Mouse (Mus musculus): ENCODE measurements around the gene Filip1l. TPM values are rescaled to one million over a fixed set of nuclear protein-coding genes. Genes with fewer than 3 reads are reported as not detected.

Filip1l gene
- total RNA-seq, 1 experiment = 7.4 TPM

- H3K4me3 ChIP-seq (ENCODE audit: insufficient read depth in 1 of 2, low read depth in 1 of 2, low read length in 2 of 2, poor library complexity in 1 of 2, severe bottlenecking in 1 of 2) = no peak overlapping the region
- in situ Hi-C loops (cut with MboI; ENCODE audit: low sequenced_read_pairs in 2 of 2, unreplicated experiment in 2 of 2) = no loop called here
- H3K36me3 ChIP-seq (ENCODE audit: control insufficient read depth, insufficient read depth, low read length, poor library complexity, severe bottlenecking) = no peaks in the 10 kb centered on the region
- H3K9ac ChIP-seq (ENCODE audit: insufficient read depth, low read depth, low read length, poor library complexity, severe bottlenecking) = no peak overlapping the region
- no peak for TF ChIP-seq ZC3H11A (IDR thresholded peaks at IDR 0.05; ENCODE audit: borderline replicate concordance, low read depth, low read length)
- TF ChIP-seq HCFC1 (IDR thresholded peaks at IDR 0.05; ENCODE audit: borderline replicate concordance, insufficient read depth, low read length) = no peak
- no peak for TF ChIP-seq MAFK (IDR thresholded peaks at IDR 0.05; ENCODE audit: insufficient read depth, low read depth, low read length)
- no peak for TF ChIP-seq CHD2 (IDR thresholded peaks at IDR 0.05; ENCODE audit: low read depth, low read length)
- TF ChIP-seq ZNF384 (IDR thresholded peaks at IDR 0.05; ENCODE audit: low read depth, low read length) = no peak
- H3K4me1 ChIP-seq (ENCODE audit: control insufficient read depth in 2 of 2, insufficient read depth in 2 of 2, low read length in 2 of 2, poor library complexity in 1 of 2) = peaks cover 0 to 4% of the 10 kb centered on the region in 2 experiments; a peak in 1 of 4 replicates
- DNase-seq (ENCODE audit: low read depth, low spot score) = no peak
- no peak overlapping the region for H3K27ac ChIP-seq (ENCODE audit: insufficient read depth, low read depth, low read length, poor library complexity, severe bottlenecking)
- H3K9me3 ChIP-seq (ENCODE audit: control insufficient read depth, insufficient read depth, low read depth, low read length) = no peaks in the 10 kb centered on the region
Observed at GRCm38 (mm10) chr16:57469301-57469700, 116.4 kb downstream of the Filip1l start.

- Histone ChIP-seq H3K9me3 (ENCODE audit: control insufficient read depth, insufficient read depth, low read depth, low read length) (no peaks in the 10 kb centered on the region), H3K4me3 (ENCODE audit: insufficient read depth in 1 of 2, low read depth in 1 of 2, low read length in 2 of 2, poor library complexity in 1 of 2, severe bottlenecking in 1 of 2) (no peak overlapping the region), H3K27ac (ENCODE audit: insufficient read depth, low read depth, low read length, poor library complexity, severe bottlenecking) (no peak overlapping the region), H3K9ac (ENCODE audit: insufficient read depth, low read depth, low read length, poor library complexity, severe bottlenecking) (no peak overlapping the region), H3K4me1 (ENCODE audit: control insufficient read depth in 2 of 2, insufficient read depth in 2 of 2, low read length in 2 of 2, poor library complexity in 1 of 2) (peaks cover 0 to 4% of the 10 kb centered on the region in 2 experiments; a peak in 1 of 4 replicates), H3K36me3 (ENCODE audit: control insufficient read depth, insufficient read depth, low read length, poor library complexity, severe bottlenecking) (no peaks in the 10 kb centered on the region)
- in situ Hi-C loops (cut with MboI; ENCODE audit: low sequenced_read_pairs in 2 of 2, unreplicated experiment in 2 of 2) = no loop called here
- TF ChIP-seq MAFK (IDR thresholded peaks at IDR 0.05; ENCODE audit: insufficient read depth, low read depth, low read length) = no peak
- TF ChIP-seq HCFC1 (IDR thresholded peaks at IDR 0.05; ENCODE audit: borderline replicate concordance, insufficient read depth, low read length) = no peak
- TF ChIP-seq ZNF384 (IDR thresholded peaks at IDR 0.05; ENCODE audit: low read depth, low read length) = no peak
- no peak for TF ChIP-seq ZC3H11A (IDR thresholded peaks at IDR 0.05; ENCODE audit: borderline replicate concordance, low read depth, low read length)
- TF ChIP-seq CHD2 (IDR thresholded peaks at IDR 0.05; ENCODE audit: low read depth, low read length) = no peak
- no peak for DNase-seq (ENCODE audit: low read depth, low spot score)
Observed at GRCm38 (mm10) chr16:57469869-57470268, 117.0 kb downstream of the Filip1l start.

GRCm38 (mm10) chr16:57470286-57470830, 117.5 kb downstream of the Filip1l start:
- Histone ChIP-seq H3K9ac (ENCODE audit: insufficient read depth, low read depth, low read length, poor library complexity, severe bottlenecking) (no peak overlapping the region), H3K4me3 (ENCODE audit: insufficient read depth in 1 of 2, low read depth in 1 of 2, low read length in 2 of 2, poor library complexity in 1 of 2, severe bottlenecking in 1 of 2) (no peak overlapping the region), H3K4me1 (ENCODE audit: control insufficient read depth in 2 of 2, insufficient read depth in 2 of 2, low read length in 2 of 2, poor library complexity in 1 of 2) (peaks cover 0 to 4% of the 10 kb centered on the region in 2 experiments; a peak in 1 of 4 replicates), H3K36me3 (ENCODE audit: control insufficient read depth, insufficient read depth, low read length, poor library complexity, severe bottlenecking) (no peaks in the 10 kb centered on the region), H3K27ac (ENCODE audit: insufficient read depth, low read depth, low read length, poor library complexity, severe bottlenecking) (no peak overlapping the region), H3K9me3 (ENCODE audit: control insufficient read depth, insufficient read depth, low read depth, low read length) (no peaks in the 10 kb centered on the region)
- in situ Hi-C loops (cut with MboI; ENCODE audit: low sequenced_read_pairs in 2 of 2, unreplicated experiment in 2 of 2) = no loop called here
- no peak for DNase-seq (ENCODE audit: low read depth, low spot score)
- TF ChIP-seq CHD2 (IDR thresholded peaks at IDR 0.05; ENCODE audit: low read depth, low read length) (no peak), HCFC1 (IDR thresholded peaks at IDR 0.05; ENCODE audit: borderline replicate concordance, insufficient read depth, low read length) (no peak), ZNF384 (IDR thresholded peaks at IDR 0.05; ENCODE audit: low read depth, low read length) (no peak), MAFK (IDR thresholded peaks at IDR 0.05; ENCODE audit: insufficient read depth, low read depth, low read length) (no peak), ZC3H11A (IDR thresholded peaks at IDR 0.05; ENCODE audit: borderline replicate concordance, low read depth, low read length) (no peak)

DNA sequence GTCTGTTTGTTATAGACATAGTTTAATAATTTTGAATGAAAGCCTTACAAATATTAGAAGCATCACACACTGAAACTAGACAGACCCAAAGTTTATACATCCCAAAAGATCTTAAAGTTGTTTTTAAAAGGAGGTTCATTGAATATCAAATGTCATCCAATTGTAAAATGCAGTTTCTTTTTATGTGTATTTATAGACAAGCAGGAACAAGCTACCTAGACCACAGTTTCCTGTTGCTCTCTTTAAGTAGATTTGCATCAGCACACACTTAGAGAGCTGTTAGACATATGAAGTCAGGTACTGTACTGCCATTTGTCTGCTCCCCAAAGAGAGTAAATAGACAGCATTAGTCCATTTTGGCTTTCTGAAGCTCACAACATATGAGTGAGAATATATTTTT, 118.2 kb downstream of the Filip1l start:
- DNase-seq (ENCODE audit: low read depth, low spot score) = no peak
- peaks cover 0 to 4% of the 10 kb centered on the region in 2 experiments; a peak in 1 of 4 replicates for H3K4me1 ChIP-seq (ENCODE audit: control insufficient read depth in 2 of 2, insufficient read depth in 2 of 2, low read length in 2 of 2, poor library complexity in 1 of 2)
- no peak overlapping the region for H3K27ac ChIP-seq (ENCODE audit: insufficient read depth, low read depth, low read length, poor library complexity, severe bottlenecking)
- in situ Hi-C loops (cut with MboI; ENCODE audit: low sequenced_read_pairs in 2 of 2, unreplicated experiment in 2 of 2) = no loop called here
- no peak for TF ChIP-seq MAFK (IDR thresholded peaks at IDR 0.05; ENCODE audit: insufficient read depth, low read depth, low read length)
- no peak for TF ChIP-seq ZNF384 (IDR thresholded peaks at IDR 0.05; ENCODE audit: low read depth, low read length)
- no peak for TF ChIP-seq ZC3H11A (IDR thresholded peaks at IDR 0.05; ENCODE audit: borderline replicate concordance, low read depth, low read length)
- TF ChIP-seq HCFC1 (IDR thresholded peaks at IDR 0.05; ENCODE audit: borderline replicate concordance, insufficient read depth, low read length) = no peak
- TF ChIP-seq CHD2 (IDR thresholded peaks at IDR 0.05; ENCODE audit: low read depth, low read length) = no peak
- H3K36me3 ChIP-seq (ENCODE audit: control insufficient read depth, insufficient read depth, low read length, poor library complexity, severe bottlenecking) = no peaks in the 10 kb centered on the region
- no peaks in the 10 kb centered on the region for H3K9me3 ChIP-seq (ENCODE audit: control insufficient read depth, insufficient read depth, low read depth, low read length)
- H3K9ac ChIP-seq (ENCODE audit: insufficient read depth, low read depth, low read length, poor library complexity, severe bottlenecking) = no peak overlapping the region
- H3K4me3 ChIP-seq (ENCODE audit: insufficient read depth in 1 of 2, low read depth in 1 of 2, low read length in 2 of 2, poor library complexity in 1 of 2, severe bottlenecking in 1 of 2) = no peak overlapping the region
